In the genomic region with DNA sequence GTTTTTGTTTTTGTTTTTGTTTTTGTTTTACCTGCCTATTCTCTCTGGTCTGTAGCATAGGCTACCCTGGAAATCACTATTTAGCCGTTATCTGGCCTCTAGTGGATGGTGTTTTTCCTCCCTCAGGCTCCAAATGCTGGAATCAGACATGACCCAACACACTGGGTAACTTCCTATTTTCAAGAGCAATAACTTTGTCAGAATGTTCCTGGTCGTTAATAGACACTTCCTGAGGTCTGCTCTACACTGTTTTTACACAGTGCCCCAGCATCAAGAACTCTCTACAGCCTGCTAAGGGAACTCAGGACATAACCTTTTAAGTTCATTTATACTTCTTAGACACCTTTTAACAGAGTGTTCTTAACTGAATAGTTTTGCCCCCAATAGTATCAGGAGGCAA, we compare ENCODE assay signal across 15 mouse cellular contexts.
DNase-seq lines count a peak whose midpoint lies in the region; ATAC-seq and TF ChIP-seq lines count a peak whose summit lies in the region.
"Had no signal": no experiment of that assay in that cellular context is flagged by ENCODE, and none has a peak within 500 bp of the region (broad histone marks: within the 10 kb centered on the region; RNA-seq: fewer than 3 reads in every experiment).

No protein-coding gene starts in this region.

- DNase-seq in lung, embryonic 14.5 days: no peak
- DNase-seq in lung, postnatal 36 days: no peak
- DNase-seq in kidney, adult 18-20 months: no peak
- DNase-seq: adrenal gland, adult 2 months; thymus, postnatal 14 days had no signal

- H3K27me3 ChIP-seq in lung, embryonic 14.5 days (ENCODE audit: insufficient read depth, low read length): no peaks in the 10 kb centered on the region
- no peaks in the 10 kb centered on the region for H3K27me3 ChIP-seq in embryonic facial prominence, embryonic 12.5 days
- no peaks in the 10 kb centered on the region for H3K27me3 ChIP-seq in stomach, embryonic 15.5 days (replicated peaks)
- H3K27me3 ChIP-seq in forebrain, embryonic 12.5 days: peaks cover 7% of the 10 kb centered on the region; the same call in 1 of the 2 replicates
- H3K27me3 ChIP-seq: liver, embryonic 13.5 days had no signal

- peaks cover 47% of the 10 kb centered on the region for H3K4me1 ChIP-seq in lung, embryonic 14.5 days (ENCODE audit: insufficient read depth)
- peaks cover 15% of the 10 kb centered on the region for H3K4me1 ChIP-seq in embryonic facial prominence, embryonic 12.5 days
- H3K4me1 ChIP-seq in stomach, embryonic 15.5 days: peaks cover 20% of the 10 kb centered on the region
- peaks cover 10% of the 10 kb centered on the region for H3K4me1 ChIP-seq in forebrain, embryonic 12.5 days

- H3K9me3 ChIP-seq in lung, embryonic 14.5 days (ENCODE audit: low read depth, low read length): no peaks in the 10 kb centered on the region
- no peaks in the 10 kb centered on the region for H3K9me3 ChIP-seq in embryonic facial prominence, embryonic 12.5 days
- no peaks in the 10 kb centered on the region for H3K9me3 ChIP-seq in stomach, embryonic 15.5 days
- H3K9me3 ChIP-seq in forebrain, embryonic 12.5 days: no peaks in the 10 kb centered on the region
- H3K9me3 ChIP-seq: G1E; hindbrain, embryonic 13.5 days; liver, embryonic 13.5 days; midbrain, embryonic 13.5 days had no signal

- H3K36me3 ChIP-seq in lung, embryonic 14.5 days (ENCODE audit: insufficient read depth): no peaks in the 10 kb centered on the region
- no peaks in the 10 kb centered on the region for H3K36me3 ChIP-seq in embryonic facial prominence, embryonic 12.5 days
- no peaks in the 10 kb centered on the region for H3K36me3 ChIP-seq in stomach, embryonic 15.5 days
- no peaks in the 10 kb centered on the region for H3K36me3 ChIP-seq in forebrain, embryonic 12.5 days (replicated peaks)
- H3K36me3 ChIP-seq: G1E; hindbrain, embryonic 13.5 days; liver, embryonic 13.5 days; midbrain, embryonic 13.5 days had no signal

- ATAC-seq in lung, embryonic 14.5 days (ENCODE audit: insufficient read depth): no peak
- no peak for ATAC-seq in embryonic facial prominence, embryonic 12.5 days (ENCODE audit: insufficient number of reproducible peaks, insufficient read depth, low FRiP score, low TSS enrichment)
- ATAC-seq in hematopoietic stem cell, adult 5-6 weeks (replicated peaks in 1 of 2; ENCODE audit: insufficient read depth in 1 of 2, low FRiP score in 2 of 2, low TSS enrichment in 1 of 2, low read depth in 1 of 2, poor library complexity in 2 of 2, severe bottlenecking in 2 of 2): peak; percentile 70; a peak in 3 of 4 replicates
- ATAC-seq in stomach, embryonic 15.5 days (ENCODE audit: insufficient read depth, low FRiP score, low read depth): no peak
- no peak for ATAC-seq in forebrain, embryonic 12.5 days (ENCODE audit: low FRiP score)

- no peak for TF ChIP-seq CTCF in lung, embryonic 14.5 days (IDR thresholded peaks at IDR 0.05; ENCODE audit: low read depth)

- 28% methylated on average over 2 of the region's 2 CpGs for WGBS in lung, embryonic 14.5 days
- WGBS in embryonic facial prominence, embryonic 12.5 days: 55% methylated on average over 2 of the region's 2 CpGs
- 51% methylated on average over 2 of the region's 2 CpGs for WGBS in stomach, embryonic 15.5 days
- WGBS in forebrain, embryonic 12.5 days: 80% methylated on average over 2 of the region's 2 CpGs

- H3K4me3 ChIP-seq in lung, embryonic 14.5 days (ENCODE audit: low read depth, low read length): no peak overlapping the region
- no peak overlapping the region for H3K4me3 ChIP-seq in embryonic facial prominence, embryonic 12.5 days
- H3K4me3 ChIP-seq in stomach, embryonic 15.5 days (replicated peaks): no peak overlapping the region
- H3K4me3 ChIP-seq in forebrain, embryonic 12.5 days (replicated peaks): no peak overlapping the region
- H3K4me3 ChIP-seq: hindbrain, embryonic 13.5 days; left cerebral cortex, adult 2 months; liver, embryonic 13.5 days; midbrain, embryonic 13.5 days had no signal

- no peak overlapping the region for H3K4me2 ChIP-seq in lung, embryonic 14.5 days
- no peak overlapping the region for H3K4me2 ChIP-seq in embryonic facial prominence, embryonic 12.5 days (replicated peaks)
- H3K4me2 ChIP-seq in stomach, embryonic 15.5 days: no peak overlapping the region
- H3K4me2 ChIP-seq in forebrain, embryonic 12.5 days: no peak overlapping the region
- H3K4me2 ChIP-seq: heart, embryonic 11.5 days; hindbrain, embryonic 13.5 days; midbrain, embryonic 13.5 days had no signal

- H3K27ac ChIP-seq in lung, embryonic 14.5 days (ENCODE audit: low read depth): peak overlapping the region; percentile 91
- peak overlapping the region; percentile 17; the same call in 1 of the 2 replicates for H3K27ac ChIP-seq in embryonic facial prominence, embryonic 12.5 days
- H3K27ac ChIP-seq in stomach, embryonic 15.5 days: peak overlapping the region; percentile 75
- H3K27ac ChIP-seq in forebrain, embryonic 12.5 days: no peak overlapping the region
- H3K27ac ChIP-seq: hindbrain, embryonic 13.5 days; left cerebral cortex, adult 2 months; liver, embryonic 13.5 days; midbrain, embryonic 13.5 days had no signal

- H3K9ac ChIP-seq in lung, embryonic 14.5 days: no peak overlapping the region
- H3K9ac ChIP-seq in embryonic facial prominence, embryonic 12.5 days: no peak overlapping the region
- H3K9ac ChIP-seq in stomach, embryonic 15.5 days: no peak overlapping the region
- no peak overlapping the region for H3K9ac ChIP-seq in forebrain, embryonic 12.5 days
- H3K9ac ChIP-seq: hindbrain, embryonic 13.5 days; liver, embryonic 13.5 days; midbrain, embryonic 13.5 days had no signal

Comparison
In these comparisons a context has a peak if more than half of its experiments do, and no peak if none do; other contexts are left out.
1. ATAC-seq: peak in hematopoietic stem cell, adult 5-6 weeks (2 of 2); none in lung, embryonic 14.5 days (single experiment), embryonic facial prominence, embryonic 12.5 days (single experiment), stomach, embryonic 15.5 days (single experiment) and forebrain, embryonic 12.5 days (single experiment).